Mouse (Mus musculus): ENCODE data around the gene Pfkfb3. TPM values are rescaled to one million over a fixed set of nuclear protein-coding genes. Genes with fewer than 3 reads are reported as not detected.
A peak's percentile ranks its signal among the peaks of the same experiment; 100 is the strongest.

Pfkfb3 gene
- polyA plus RNA-seq, 1 experiment from 2014 or later = 12.2 TPM

GRCm38 (mm10) chr2:11426379-11426778, 127.5 kb downstream of the Pfkfb3 start:
- Histone ChIP-seq H3K4me3 (ENCODE audit: low read depth, low read length) (no peak overlapping the region), H3K4me2 (ENCODE audit: low read depth, low read length) (no peak overlapping the region), H3K27ac (replicated peaks; ENCODE audit: low read depth, low read length) (no peak overlapping the region), H3K27me3 (ENCODE audit: control insufficient read depth, insufficient read depth, low read length) (no peaks in the 10 kb centered on the region), H3K4me1 (ENCODE audit: control insufficient read depth, insufficient read depth, low read length) (no peaks in the 10 kb centered on the region), H3K9ac (replicated peaks; ENCODE audit: low read length) (no peak overlapping the region), H3K36me3 (replicated peaks; ENCODE audit: control insufficient read depth, insufficient read depth, low read depth, low read length) (no peaks in the 10 kb centered on the region), H3K9me3 (replicated peaks; ENCODE audit: control insufficient read depth, low read length) (no peaks in the 10 kb centered on the region)
- WGBS = 34% methylated on average over 3 of the region's 3 CpGs
- no peak for ATAC-seq (replicated peaks; ENCODE audit: insufficient number of reproducible peaks, low FRiP score, low TSS enrichment, low read depth)
- DNase-seq (ENCODE audit: low spot score) = no peak

GRCm38 (mm10) chr2:11425421-11426131, 128.3 kb downstream of the Pfkfb3 start:
- WGBS = 36% methylated on average over 5 of the region's 5 CpGs
- Histone ChIP-seq H3K36me3 (replicated peaks; ENCODE audit: control insufficient read depth, insufficient read depth, low read depth, low read length) (no peaks in the 10 kb centered on the region), H3K4me2 (ENCODE audit: low read depth, low read length) (no peak overlapping the region), H3K4me3 (ENCODE audit: low read depth, low read length) (no peak overlapping the region), H3K27me3 (ENCODE audit: control insufficient read depth, insufficient read depth, low read length) (no peaks in the 10 kb centered on the region), H3K9me3 (replicated peaks; ENCODE audit: control insufficient read depth, low read length) (no peaks in the 10 kb centered on the region), H3K27ac (replicated peaks; ENCODE audit: low read depth, low read length) (no peak overlapping the region), H3K4me1 (ENCODE audit: control insufficient read depth, insufficient read depth, low read length) (no peaks in the 10 kb centered on the region), H3K9ac (replicated peaks; ENCODE audit: low read length) (no peak overlapping the region)
- ATAC-seq (replicated peaks; ENCODE audit: insufficient number of reproducible peaks, low FRiP score, low TSS enrichment, low read depth) (no peak), DNase-seq (ENCODE audit: low spot score) (peak; percentile 12)

GRCm38 (mm10) chr2:11424252-11424651, 129.6 kb downstream of the Pfkfb3 start:
- Histone ChIP-seq H3K9ac (replicated peaks; ENCODE audit: low read length) (no peak overlapping the region), H3K36me3 (replicated peaks; ENCODE audit: control insufficient read depth, insufficient read depth, low read depth, low read length) (no peaks in the 10 kb centered on the region), H3K4me1 (ENCODE audit: control insufficient read depth, insufficient read depth, low read length) (no peaks in the 10 kb centered on the region), H3K27ac (replicated peaks; ENCODE audit: low read depth, low read length) (no peak overlapping the region), H3K27me3 (ENCODE audit: control insufficient read depth, insufficient read depth, low read length) (no peaks in the 10 kb centered on the region), H3K4me2 (ENCODE audit: low read depth, low read length) (no peak overlapping the region), H3K9me3 (replicated peaks; ENCODE audit: control insufficient read depth, low read length) (no peaks in the 10 kb centered on the region), H3K4me3 (ENCODE audit: low read depth, low read length) (no peak overlapping the region)
- 79% methylated on average over 5 of the region's 5 CpGs for WGBS
- ATAC-seq (replicated peaks; ENCODE audit: insufficient number of reproducible peaks, low FRiP score, low TSS enrichment, low read depth) = no peak
- no peak for DNase-seq (ENCODE audit: low spot score)

- H3K9ac ChIP-seq (replicated peaks; ENCODE audit: low read length) = no peak overlapping the region
- no peak for ATAC-seq (replicated peaks; ENCODE audit: insufficient number of reproducible peaks, low FRiP score, low TSS enrichment, low read depth)
- H3K9me3 ChIP-seq (replicated peaks; ENCODE audit: control insufficient read depth, low read length) = no peaks in the 10 kb centered on the region
- WGBS = 82% methylated on average over 2 of the region's 2 CpGs
- no peak for DNase-seq (ENCODE audit: low spot score)
- H3K27ac ChIP-seq (replicated peaks; ENCODE audit: low read depth, low read length) = no peak overlapping the region
- H3K27me3 ChIP-seq (ENCODE audit: control insufficient read depth, insufficient read depth, low read length) = no peaks in the 10 kb centered on the region
- H3K4me2 ChIP-seq (ENCODE audit: low read depth, low read length) = no peak overlapping the region
- no peaks in the 10 kb centered on the region for H3K36me3 ChIP-seq (replicated peaks; ENCODE audit: control insufficient read depth, insufficient read depth, low read depth, low read length)
- H3K4me3 ChIP-seq (ENCODE audit: low read depth, low read length) = no peak overlapping the region
- no peaks in the 10 kb centered on the region for H3K4me1 ChIP-seq (ENCODE audit: control insufficient read depth, insufficient read depth, low read length)
These were observed 130.5 kb downstream of the Pfkfb3 start for GRCm38 (mm10) chr2:11423421-11423820.

GRCm38 (mm10) chr2:11422384-11422783, 131.5 kb downstream of the Pfkfb3 start:
- Histone ChIP-seq H3K27me3 (ENCODE audit: control insufficient read depth, insufficient read depth, low read length) (no peaks in the 10 kb centered on the region), H3K4me3 (ENCODE audit: low read depth, low read length) (no peak overlapping the region), H3K36me3 (replicated peaks; ENCODE audit: control insufficient read depth, insufficient read depth, low read depth, low read length) (no peaks in the 10 kb centered on the region), H3K4me1 (ENCODE audit: control insufficient read depth, insufficient read depth, low read length) (no peaks in the 10 kb centered on the region), H3K9ac (replicated peaks; ENCODE audit: low read length) (no peak overlapping the region), H3K9me3 (replicated peaks; ENCODE audit: control insufficient read depth, low read length) (no peaks in the 10 kb centered on the region), H3K27ac (replicated peaks; ENCODE audit: low read depth, low read length) (no peak overlapping the region), H3K4me2 (ENCODE audit: low read depth, low read length) (no peak overlapping the region)
- no peak for ATAC-seq (replicated peaks; ENCODE audit: insufficient number of reproducible peaks, low FRiP score, low TSS enrichment, low read depth)
- 80% methylated on average over 3 of the region's 3 CpGs for WGBS
- DNase-seq (ENCODE audit: low spot score) = no peak

Other genes with a start within 250 kb of the Pfkfb3 start
- gene Rbm17, start 50.1 kb upstream of the Pfkfb3 start, polyA plus RNA-seq (2014; fragmentation: Nextera tagmentation; extraction: Ambion mirVana) = 196 and 220 TPM in 2 replicates
- not detected in 2 replicates for gene Gm17490, start 72.2 kb upstream of the Pfkfb3 start, polyA plus RNA-seq (2014; fragmentation: Nextera tagmentation; extraction: Ambion mirVana)
- not detected in 2 replicates for gene Il2ra, start 88.7 kb upstream of the Pfkfb3 start, polyA plus RNA-seq (2014; fragmentation: Nextera tagmentation; extraction: Ambion mirVana)
- gene Il15ra, start 151.2 kb upstream of the Pfkfb3 start, polyA plus RNA-seq (2014; fragmentation: Nextera tagmentation; extraction: Ambion mirVana) = 0.28 and 0.29 TPM in 2 replicates
- gene Fbh1, start 223.5 kb upstream of the Pfkfb3 start, polyA plus RNA-seq (2014; fragmentation: Nextera tagmentation; extraction: Ambion mirVana) = 148 and 154 TPM in 2 replicates
- gene Ankrd16, start 223.8 kb upstream of the Pfkfb3 start, polyA plus RNA-seq (2014; fragmentation: Nextera tagmentation; extraction: Ambion mirVana) = 23.6 and 27.7 TPM in 2 replicates